Mouse (Mus musculus): ENCODE results near the gene Gm20388. TPM values are rescaled to one million over a fixed set of nuclear protein-coding genes. Genes with fewer than 3 reads are reported as not detected.

Gene Gm20388
- total RNA-seq, 1 experiment, result 27.0 TPM

GRCm38 (mm10) chr8:122579196-122579595 lies 2668.6 kb downstream of the Gm20388 start:
- Histone ChIP-seq H3K4me1 (ENCODE audit: control insufficient read depth in 2 of 2, insufficient read depth in 2 of 2, low read length in 2 of 2, poor library complexity in 1 of 2) (peaks cover 3 to 29% of the 10 kb centered on the region in 2 experiments; a peak in 3 of 4 replicates), H3K9me3 (ENCODE audit: control insufficient read depth, insufficient read depth, low read depth, low read length) (no peaks in the 10 kb centered on the region), H3K9ac (ENCODE audit: insufficient read depth, low read depth, low read length, poor library complexity, severe bottlenecking) (no peak overlapping the region), H3K27ac (ENCODE audit: insufficient read depth, low read depth, low read length, poor library complexity, severe bottlenecking) (no peak overlapping the region; the same call in 1 of the 2 replicates), H3K4me3 (ENCODE audit: insufficient read depth in 1 of 2, low read depth in 1 of 2, low read length in 2 of 2, poor library complexity in 1 of 2, severe bottlenecking in 1 of 2) (no peak overlapping the region), H3K36me3 (ENCODE audit: control insufficient read depth, insufficient read depth, low read length, poor library complexity, severe bottlenecking) (peaks cover 5% of the 10 kb centered on the region)
- DNase-seq (ENCODE audit: low read depth, low spot score), result no peak
- TF ChIP-seq CHD2 (IDR thresholded peaks at IDR 0.05; ENCODE audit: low read depth, low read length), result no peak
- no peak for TF ChIP-seq ZC3H11A (IDR thresholded peaks at IDR 0.05; ENCODE audit: borderline replicate concordance, low read depth, low read length)
- no peak for TF ChIP-seq HCFC1 (IDR thresholded peaks at IDR 0.05; ENCODE audit: borderline replicate concordance, insufficient read depth, low read length)
- no peak for TF ChIP-seq MAFK (IDR thresholded peaks at IDR 0.05; ENCODE audit: insufficient read depth, low read depth, low read length)
- TF ChIP-seq ZNF384 (IDR thresholded peaks at IDR 0.05; ENCODE audit: low read depth, low read length), result no peak
- in situ Hi-C loops (cut with MboI; ENCODE audit: low sequenced_read_pairs in 2 of 2, unreplicated experiment in 2 of 2), result no loop called here

- DNase-seq (ENCODE audit: low read depth, low spot score), result no peak
- H3K9ac ChIP-seq (ENCODE audit: insufficient read depth, low read depth, low read length, poor library complexity, severe bottlenecking), result no peak overlapping the region
- in situ Hi-C loops (cut with MboI; ENCODE audit: low sequenced_read_pairs in 2 of 2, unreplicated experiment in 2 of 2), result no loop called here
- no peak overlapping the region; the same call in 1 of the 2 replicates for H3K27ac ChIP-seq (ENCODE audit: insufficient read depth, low read depth, low read length, poor library complexity, severe bottlenecking)
- no peaks in the 10 kb centered on the region for H3K36me3 ChIP-seq (ENCODE audit: control insufficient read depth, insufficient read depth, low read length, poor library complexity, severe bottlenecking)
- no peaks in the 10 kb centered on the region for H3K9me3 ChIP-seq (ENCODE audit: control insufficient read depth, insufficient read depth, low read depth, low read length)
- no peak for TF ChIP-seq ZC3H11A (IDR thresholded peaks at IDR 0.05; ENCODE audit: borderline replicate concordance, low read depth, low read length)
- H3K4me1 ChIP-seq (ENCODE audit: control insufficient read depth in 2 of 2, insufficient read depth in 2 of 2, low read length in 2 of 2, poor library complexity in 1 of 2), result peaks cover 1 to 24% of the 10 kb centered on the region in 2 experiments; a peak in 3 of 4 replicates
- H3K4me3 ChIP-seq (ENCODE audit: insufficient read depth in 1 of 2, low read depth in 1 of 2, low read length in 2 of 2, poor library complexity in 1 of 2, severe bottlenecking in 1 of 2), result no peak overlapping the region
Observed at GRCm38 (mm10) chr8:122580926-122581325, 2670.3 kb downstream of the Gm20388 start.

- TF ChIP-seq MAFK (IDR thresholded peaks at IDR 0.05; ENCODE audit: insufficient read depth, low read depth, low read length), result no peak
- no peak for TF ChIP-seq HCFC1 (IDR thresholded peaks at IDR 0.05; ENCODE audit: borderline replicate concordance, insufficient read depth, low read length)
- no peak for TF ChIP-seq ZC3H11A (IDR thresholded peaks at IDR 0.05; ENCODE audit: borderline replicate concordance, low read depth, low read length)
- no peak for TF ChIP-seq ZNF384 (IDR thresholded peaks at IDR 0.05; ENCODE audit: low read depth, low read length)
- no peak for TF ChIP-seq CHD2 (IDR thresholded peaks at IDR 0.05; ENCODE audit: low read depth, low read length)
- no peak for DNase-seq (ENCODE audit: low read depth, low spot score)
- H3K4me3 ChIP-seq (ENCODE audit: insufficient read depth in 1 of 2, low read depth in 1 of 2, low read length in 2 of 2, poor library complexity in 1 of 2, severe bottlenecking in 1 of 2), result no peak overlapping the region
- H3K4me1 ChIP-seq (ENCODE audit: control insufficient read depth in 2 of 2, insufficient read depth in 2 of 2, low read length in 2 of 2, poor library complexity in 1 of 2), result peaks cover 0 to 30% of the 10 kb centered on the region in 2 experiments; a peak in 2 of 4 replicates
- no peak overlapping the region for H3K9ac ChIP-seq (ENCODE audit: insufficient read depth, low read depth, low read length, poor library complexity, severe bottlenecking)
- in situ Hi-C loops (cut with MboI; ENCODE audit: low sequenced_read_pairs in 2 of 2, unreplicated experiment in 2 of 2), result no loop called here
- no peaks in the 10 kb centered on the region for H3K36me3 ChIP-seq (ENCODE audit: control insufficient read depth, insufficient read depth, low read length, poor library complexity, severe bottlenecking)
- no peak overlapping the region for H3K27ac ChIP-seq (ENCODE audit: insufficient read depth, low read depth, low read length, poor library complexity, severe bottlenecking)
- H3K9me3 ChIP-seq (ENCODE audit: control insufficient read depth, insufficient read depth, low read depth, low read length), result no peaks in the 10 kb centered on the region
Observed at GRCm38 (mm10) chr8:122584981-122585380, 2674.3 kb downstream of the Gm20388 start.

GRCm38 (mm10) chr8:122585411-122585891 lies 2674.8 kb downstream of the Gm20388 start:
- no peak overlapping the region for H3K27ac ChIP-seq (ENCODE audit: insufficient read depth, low read depth, low read length, poor library complexity, severe bottlenecking)
- DNase-seq (ENCODE audit: low read depth, low spot score), result no peak
- H3K4me3 ChIP-seq (ENCODE audit: insufficient read depth in 1 of 2, low read depth in 1 of 2, low read length in 2 of 2, poor library complexity in 1 of 2, severe bottlenecking in 1 of 2), result no peak overlapping the region
- no peaks in the 10 kb centered on the region for H3K36me3 ChIP-seq (ENCODE audit: control insufficient read depth, insufficient read depth, low read length, poor library complexity, severe bottlenecking)
- no peaks in the 10 kb centered on the region for H3K9me3 ChIP-seq (ENCODE audit: control insufficient read depth, insufficient read depth, low read depth, low read length)
- no peak overlapping the region for H3K9ac ChIP-seq (ENCODE audit: insufficient read depth, low read depth, low read length, poor library complexity, severe bottlenecking)
- no peak for TF ChIP-seq ZNF384 (IDR thresholded peaks at IDR 0.05; ENCODE audit: low read depth, low read length)
- no peak for TF ChIP-seq CHD2 (IDR thresholded peaks at IDR 0.05; ENCODE audit: low read depth, low read length)
- no peak for TF ChIP-seq ZC3H11A (IDR thresholded peaks at IDR 0.05; ENCODE audit: borderline replicate concordance, low read depth, low read length)
- H3K4me1 ChIP-seq (ENCODE audit: control insufficient read depth in 2 of 2, insufficient read depth in 2 of 2, low read length in 2 of 2, poor library complexity in 1 of 2), result peaks cover 0 to 27% of the 10 kb centered on the region in 2 experiments; a peak in 2 of 4 replicates
- in situ Hi-C loops (cut with MboI; ENCODE audit: low sequenced_read_pairs in 2 of 2, unreplicated experiment in 2 of 2), result no loop called here

GRCm38 (mm10) chr8:122586171-122586570 lies 2675.5 kb downstream of the Gm20388 start:
- Histone ChIP-seq H3K4me3 (ENCODE audit: insufficient read depth in 1 of 2, low read depth in 1 of 2, low read length in 2 of 2, poor library complexity in 1 of 2, severe bottlenecking in 1 of 2) (no peak overlapping the region), H3K9ac (ENCODE audit: insufficient read depth, low read depth, low read length, poor library complexity, severe bottlenecking) (no peak overlapping the region), H3K9me3 (ENCODE audit: control insufficient read depth, insufficient read depth, low read depth, low read length) (no peaks in the 10 kb centered on the region), H3K4me1 (ENCODE audit: control insufficient read depth in 2 of 2, insufficient read depth in 2 of 2, low read length in 2 of 2, poor library complexity in 1 of 2) (peaks cover 0 to 21% of the 10 kb centered on the region in 2 experiments; a peak in 2 of 4 replicates), H3K27ac (ENCODE audit: insufficient read depth, low read depth, low read length, poor library complexity, severe bottlenecking) (no peak overlapping the region), H3K36me3 (ENCODE audit: control insufficient read depth, insufficient read depth, low read length, poor library complexity, severe bottlenecking) (no peaks in the 10 kb centered on the region)
- in situ Hi-C loops (cut with MboI; ENCODE audit: low sequenced_read_pairs in 2 of 2, unreplicated experiment in 2 of 2), result no loop called here
- TF ChIP-seq ZC3H11A (IDR thresholded peaks at IDR 0.05; ENCODE audit: borderline replicate concordance, low read depth, low read length) (no peak), MAFK (IDR thresholded peaks at IDR 0.05; ENCODE audit: insufficient read depth, low read depth, low read length) (no peak), HCFC1 (IDR thresholded peaks at IDR 0.05; ENCODE audit: borderline replicate concordance, insufficient read depth, low read length) (no peak), ZNF384 (IDR thresholded peaks at IDR 0.05; ENCODE audit: low read depth, low read length) (no peak), CHD2 (IDR thresholded peaks at IDR 0.05; ENCODE audit: low read depth, low read length) (no peak)
- DNase-seq (ENCODE audit: low read depth, low spot score), result no peak
